Mouse (Mus musculus) hindbrain, embryonic 13.5 days (tissue): Measurements from ENCODE around the gene Col6a3. TPM values are rescaled to one million over a fixed set of nuclear protein-coding genes. Genes with fewer than 3 reads are reported as not detected.

Experiments
- polyA plus RNA-seq: library from polyadenylated mRNA; unstranded; fragments of >200 nt; fragmentation: Nextera tagmentation; extraction: Ambion mirVana; gene quantifications from 2 replicates; pipeline ENCODE4 v1.2.1, GENCODE M21; 2015

Col6a3 gene
- polyA plus RNA-seq, 1 experiment from 2014 or later, result 6.4 TPM

Other genes starting within 250 kb of the Col6a3 start
- 164 and 178 TPM in 2 replicates for gene Cops8, start 241.0 kb downstream of the Col6a3 start, polyA plus RNA-seq
- gene Mlph, start 71.1 kb upstream of the Col6a3 start, polyA plus RNA-seq, result 0.04 and 0.17 TPM in 2 replicates
- not detected in 2 replicates for gene Prlh, start 109.1 kb upstream of the Col6a3 start, polyA plus RNA-seq
- gene Rab17, start 125.7 kb upstream of the Col6a3 start, polyA plus RNA-seq, result 0.25 and 0.55 TPM in 2 replicates
- 35.5 and 39.1 TPM in 2 replicates for gene Lrrfip1, start 154.8 kb upstream of the Col6a3 start, polyA plus RNA-seq